Comparison of ENCODE assay signal across 8 mouse cellular contexts in the genomic region with DNA sequence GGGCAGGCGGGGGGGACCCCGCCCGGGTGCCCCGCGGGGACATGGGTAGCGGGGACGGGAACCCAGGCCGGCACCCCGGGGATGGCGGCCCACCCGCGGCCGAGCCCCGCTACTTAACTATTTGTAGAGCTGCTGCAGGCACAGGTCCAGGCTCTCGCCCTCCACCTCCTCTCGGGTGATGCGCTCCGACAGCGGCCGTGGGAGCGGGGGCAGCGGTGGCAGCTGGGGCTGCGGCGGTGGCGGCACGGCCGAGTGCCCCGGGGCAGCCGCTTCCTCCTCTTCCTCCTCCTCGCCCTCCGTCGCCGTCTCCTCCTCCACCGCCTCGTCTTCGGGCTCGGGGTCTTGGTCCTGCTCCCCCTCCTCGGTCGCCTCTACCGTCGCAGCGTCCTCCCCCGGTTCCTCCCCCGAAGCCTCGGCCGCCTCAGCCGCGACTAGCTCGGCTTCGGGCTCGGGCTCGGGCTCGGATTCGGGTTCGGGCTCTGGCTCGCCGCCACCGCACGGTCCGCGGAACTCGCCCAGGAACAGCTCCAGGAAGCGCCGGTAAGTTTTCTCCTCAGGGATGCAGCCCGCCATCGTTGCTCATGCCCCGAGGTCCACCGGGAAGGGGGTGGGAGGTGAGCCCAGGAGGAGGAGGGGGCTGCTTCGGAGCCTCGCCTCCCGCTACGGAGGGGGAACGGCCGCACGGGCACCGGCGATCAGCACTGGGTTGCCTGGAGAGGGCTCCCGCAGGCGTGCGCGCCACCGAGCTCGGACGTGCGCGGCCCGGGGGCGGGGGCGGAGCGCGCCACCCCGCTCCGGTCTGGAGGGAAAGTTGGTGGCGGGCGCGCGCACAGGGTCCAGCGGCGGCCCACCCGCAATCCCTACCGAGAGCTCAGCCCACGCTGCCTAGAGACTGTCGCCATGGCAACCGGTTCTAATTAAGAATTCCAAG. TPM values are rescaled to one million over a fixed set of nuclear protein-coding genes. Genes with fewer than 3 reads are reported as not detected.
A peak's percentile ranks its signal among the peaks of the same experiment; 100 is the strongest.
DNase-seq lines count a peak whose midpoint lies in the region; ATAC-seq and TF ChIP-seq lines count a peak whose summit lies in the region.

A gene (minus strand): TSS at position 693 of the 931 bp plus-strand sequence.

- peak; percentile 77 for TF ChIP-seq POLR2A in brain, embryonic 14.5 days (IDR thresholded peaks at IDR 0.05; ENCODE audit: borderline replicate concordance, extremely low read depth, insufficient read depth, insufficient read length, poor library complexity, severe bottlenecking)
- no peak for TF ChIP-seq POLR2A in liver, adult 2 months (IDR thresholded peaks at IDR 0.05; ENCODE audit: extremely low read depth, insufficient read depth, low read length)
- TF ChIP-seq POLR2A in myocyte (IDR thresholded peaks at IDR 0.05; ENCODE audit: insufficient read length, low read depth): peak; percentile 45

- ATAC-seq in heart, embryonic 12.5 days (ENCODE audit: insufficient number of reproducible peaks, low FRiP score): peak; percentile 91
- ATAC-seq in kidney, embryonic 16.5 days (ENCODE audit: low FRiP score, low TSS enrichment): peak; percentile 94

- WGBS in heart, embryonic 12.5 days: under 1% methylated on average over 102 of the region's 104 CpGs
- under 1% methylated on average over 67 of the region's 104 CpGs for WGBS in kidney, embryonic 16.5 days
- 1% methylated on average over 103 of the region's 104 CpGs for WGBS in liver, adult 2 months

- no peaks in the 10 kb centered on the region for H3K9me3 ChIP-seq in erythroblast, embryonic 14.5 days (ENCODE audit: control insufficient read depth, low read length)
- 0 out of 2 replicates have a peak, but pooled peaks cover 3% of the 10 kb centered on the region for H3K9me3 ChIP-seq in heart, embryonic 12.5 days (replicated peaks)
- H3K9me3 ChIP-seq in kidney, embryonic 16.5 days (ENCODE audit: low read length): no peaks in the 10 kb centered on the region

- DNase-seq in 416B (ENCODE audit: low read depth): peak; percentile 70
- DNase-seq in brain, embryonic 14.5 days (ENCODE audit: low read depth): peak; percentile 97
- peak; percentile 2 for DNase-seq in liver, adult 2 months (ENCODE audit: extremely low read depth, low read depth, low spot score)
- peak; percentile 65 for DNase-seq in splenic B cell, adult 2 months (ENCODE audit: low read depth, low spot score)

- H3ac ChIP-seq in myocyte (ENCODE audit: control insufficient read depth, insufficient read length): peak within 1 kb of the TSS; percentile 23

- H3K27ac ChIP-seq in heart, embryonic 12.5 days (ENCODE audit: poor library complexity, severe bottlenecking): no peak within 1 kb of the TSS
- H3K27ac ChIP-seq in kidney, embryonic 16.5 days (ENCODE audit: low read length): no peak within 1 kb of the TSS
- H3K27ac ChIP-seq in liver, adult 2 months (replicated peaks; ENCODE audit: insufficient read depth, low read depth, low read length): no peak within 1 kb of the TSS

- peaks cover 32% of the 10 kb centered on the region for H3K4me1 ChIP-seq in erythroblast, embryonic 14.5 days (ENCODE audit: control insufficient read depth)
- H3K4me1 ChIP-seq in heart, embryonic 12.5 days (replicated peaks): peaks cover 5% of the 10 kb centered on the region
- peaks cover 14% of the 10 kb centered on the region; the same call in 1 of the 2 replicates for H3K4me1 ChIP-seq in kidney, embryonic 16.5 days (ENCODE audit: insufficient read depth, low read length)
- H3K4me1 ChIP-seq in liver, adult 2 months (ENCODE audit: control insufficient read depth, insufficient read depth, low read length): peaks cover 3% of the 10 kb centered on the region; the same call in 1 of the 2 replicates

- no peaks in the 10 kb centered on the region for H3K79me2 ChIP-seq in liver, adult 2 months (ENCODE audit: control insufficient read depth, insufficient read depth, low read length)
- H3K79me2 ChIP-seq in myocyte (ENCODE audit: control insufficient read depth, insufficient read depth): no peaks in the 10 kb centered on the region

- peak within 1 kb of the TSS; percentile 85 for H3K4me3 ChIP-seq in erythroblast, embryonic 14.5 days (replicated peaks)
- H3K4me3 ChIP-seq in heart, embryonic 12.5 days: peak within 1 kb of the TSS; percentile 83
- H3K4me3 ChIP-seq in kidney, embryonic 16.5 days (ENCODE audit: low read length): peak within 1 kb of the TSS; percentile 74
- peak within 1 kb of the TSS; percentile 98 for H3K4me3 ChIP-seq in liver, adult 2 months (ENCODE audit: insufficient read depth, low read depth, low read length)
- peak within 1 kb of the TSS; percentile 34 for H3K4me3 ChIP-seq in myocyte

- no peak for TF ChIP-seq CTCF in brain, embryonic 14.5 days (IDR thresholded peaks at IDR 0.05; ENCODE audit: borderline replicate concordance, extremely low read depth, insufficient read depth, insufficient read length)
- no peak for TF ChIP-seq CTCF in liver, adult 2 months (IDR thresholded peaks at IDR 0.05; ENCODE audit: low read depth, low read length)

- peaks cover 65% of the 10 kb centered on the region for H3K27me3 ChIP-seq in erythroblast, embryonic 14.5 days (ENCODE audit: control insufficient read depth)
- no peaks in the 10 kb centered on the region; the same call in 1 of the 2 replicates for H3K27me3 ChIP-seq in heart, embryonic 12.5 days (replicated peaks)
- H3K27me3 ChIP-seq in kidney, embryonic 16.5 days (ENCODE audit: insufficient read depth, low read length): peaks cover 32% of the 10 kb centered on the region
- H3K27me3 ChIP-seq in liver, adult 2 months (ENCODE audit: control insufficient read depth, insufficient read depth, low read length): peaks cover 10% of the 10 kb centered on the region
- peaks cover 5% of the 10 kb centered on the region for H3K27me3 ChIP-seq in myocyte (ENCODE audit: control insufficient read depth, insufficient read depth, insufficient read length)
- H3K27me3 ChIP-seq in splenic B cell, adult 2 months (ENCODE audit: control insufficient read depth, insufficient read depth, low read length, poor library complexity, severe bottlenecking): no peaks in the 10 kb centered on the region

- no peaks in the 10 kb centered on the region for H3K36me3 ChIP-seq in erythroblast, embryonic 14.5 days (ENCODE audit: control insufficient read depth)
- H3K36me3 ChIP-seq in heart, embryonic 12.5 days: no peaks in the 10 kb centered on the region
- H3K36me3 ChIP-seq in kidney, embryonic 16.5 days (ENCODE audit: insufficient read depth, low read length): no peaks in the 10 kb centered on the region
- no peaks in the 10 kb centered on the region for H3K36me3 ChIP-seq in liver, adult 2 months (ENCODE audit: control insufficient read depth, insufficient read depth, low read length)
- no peaks in the 10 kb centered on the region for H3K36me3 ChIP-seq in myocyte (ENCODE audit: control insufficient read depth, insufficient read depth)
- no peaks in the 10 kb centered on the region for H3K36me3 ChIP-seq in splenic B cell, adult 2 months (ENCODE audit: control insufficient read depth, insufficient read depth, low read length, poor library complexity, severe bottlenecking)

- H3K4me2 ChIP-seq in heart, embryonic 12.5 days: peak within 1 kb of the TSS; percentile 93
- peak within 1 kb of the TSS; percentile 97 for H3K4me2 ChIP-seq in kidney, embryonic 16.5 days (replicated peaks; ENCODE audit: low read depth, low read length)
- H3K4me2 ChIP-seq in myocyte (ENCODE audit: low read depth): peak within 1 kb of the TSS; percentile 84

- peak within 1 kb of the TSS; percentile 78 for H3K9ac ChIP-seq in heart, embryonic 12.5 days
- H3K9ac ChIP-seq in kidney, embryonic 16.5 days (replicated peaks; ENCODE audit: low read length): peak within 1 kb of the TSS; percentile 65
- peak within 1 kb of the TSS; percentile 71 for H3K9ac ChIP-seq in liver, adult 2 months (ENCODE audit: low read depth, low read length)

TF ChIP-seq in myocyte, 11 proteins besides CTCF, POLR2A, EP300 and RAD21:
- TF ChIP-seq MYOG (IDR thresholded peaks at IDR 0.05; ENCODE audit: control insufficient read depth in 1 of 3, insufficient read depth in 1 of 3, insufficient read length in 2 of 3, low read depth in 2 of 3) (peak in 1 of 3 experiments; percentile 56), REST (IDR thresholded peaks at IDR 0.05; ENCODE audit: insufficient read depth, insufficient read length) (peak; percentile 60), MAX (IDR thresholded peaks at IDR 0.05; ENCODE audit: low read depth) (no peak), TCF3 (IDR thresholded peaks at IDR 0.05; ENCODE audit: insufficient read length, low read depth) (no peak), CEBPB (IDR thresholded peaks at IDR 0.05; ENCODE audit: insufficient read depth, poor library complexity, severe bottlenecking) (no peak), MYOD1 (IDR thresholded peaks at IDR 0.05; ENCODE audit: control insufficient read depth in 1 of 3, insufficient read length in 2 of 3, low read depth in 2 of 3) (peak in 2 of 3 experiments; percentile 15 to 58)

RNA-seq across cellular contexts. Expression of the gene that starts here (rescaled TPM):
- polyA plus RNA-seq in brain, embryonic 14.5 days (2012; rRNA removed): 41.6 and 50.9 TPM in 2 replicates
- 0.30 and 0.32 TPM in 2 replicates for polyA plus RNA-seq in erythroblast, embryonic 14.5 days (2012)
- 3.8 and 5.4 TPM in 2 replicates for polyA plus RNA-seq in heart, embryonic 12.5 days (2016; fragmentation: Nextera tagmentation; extraction: Ambion mirVana)
- 1.9 and 2.3 TPM in 2 replicates for polyA plus RNA-seq in kidney, embryonic 16.5 days (2015; fragmentation: Nextera tagmentation; extraction: Ambion mirVana)
- 0.07 and 0.09 TPM in 2 replicates for total RNA-seq in liver, adult 2 months (2014; rRNA removed)
- 0.02 TPM in 1 of 2 replicates, not detected in the other for polyA plus RNA-seq in liver, adult 2 months (2012; rRNA removed)
- 1.4 TPM for polyA plus RNA-seq in myocyte (2012; fragmentation: generic; extraction: Trizol)

Comparison
In these comparisons a context has a peak if more than half of its experiments do, and no peak if none do; other contexts are left out.
1. Peak in DNase-seq, H3K4me3 ChIP-seq and H3K9ac ChIP-seq in liver, adult 2 months; RNA of the gene not detected or under 1 TPM.
2. DNase-seq: peak in every context shown above with its lines; median percentile 97 in brain, embryonic 14.5 days; 70 in 416B; 65 in splenic B cell, adult 2 months; 2 in liver, adult 2 months.
3. H3K4me3 ChIP-seq: peak in every context shown above with its lines; median percentile 98 in liver, adult 2 months; 85 in erythroblast, embryonic 14.5 days; 83 in heart, embryonic 12.5 days; 74 in kidney, embryonic 16.5 days; 34 in myocyte.